Mouse (Mus musculus): Measurements from ENCODE around the gene Ppig. TPM values are rescaled to one million over a fixed set of nuclear protein-coding genes. Genes with fewer than 3 reads are reported as not detected.
"Not testable (repeated sequence)": the region's sequence is repeated elsewhere in the genome, so short reads cannot be mapped to it uniquely, and the experiment has no call there.

Gene Ppig
- total RNA-seq (2021) = 10 to 100 TPM; 44.2 to 63.2 TPM
- long read RNA-seq, experiment 1, full-length matches to known transcripts = 18 of 36 reads
- long read RNA-seq, experiment 1, partial matches to known transcripts = 3 of 36 reads
- long read RNA-seq, experiment 1, other reads (novel, unspliced or antisense) = 15 of 36 reads
- long read RNA-seq, experiment 2, full-length matches to known transcripts = 16 of 32 reads
- long read RNA-seq, experiment 2, partial matches to known transcripts = 2 of 32 reads
- long read RNA-seq, experiment 2, other reads (novel, unspliced or antisense) = 14 of 32 reads

DNA sequence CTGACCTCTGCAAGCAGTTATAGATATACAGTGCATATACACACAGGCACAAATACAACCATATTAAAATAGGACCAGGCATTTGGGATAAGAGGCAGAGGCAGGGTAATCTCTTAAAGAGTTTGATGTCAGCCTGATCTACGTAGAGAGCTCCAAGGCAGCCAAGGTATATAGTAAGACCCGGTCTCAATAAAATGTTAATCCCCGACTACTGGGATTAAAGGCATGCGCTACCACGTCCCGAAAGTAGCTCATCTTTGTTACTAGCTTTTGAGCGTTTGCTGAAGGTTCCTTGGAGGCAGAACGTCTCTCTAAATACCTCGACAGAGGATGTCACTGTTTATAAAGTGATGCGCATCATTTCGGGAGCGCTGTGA is at the start of gene Ppig:
Ppig (plus strand) TSS at position 273 of the 377 bp plus-strand sequence.
- DNase-seq (ENCODE audit: low spot score in 2 of 2) = no peak

DNA sequence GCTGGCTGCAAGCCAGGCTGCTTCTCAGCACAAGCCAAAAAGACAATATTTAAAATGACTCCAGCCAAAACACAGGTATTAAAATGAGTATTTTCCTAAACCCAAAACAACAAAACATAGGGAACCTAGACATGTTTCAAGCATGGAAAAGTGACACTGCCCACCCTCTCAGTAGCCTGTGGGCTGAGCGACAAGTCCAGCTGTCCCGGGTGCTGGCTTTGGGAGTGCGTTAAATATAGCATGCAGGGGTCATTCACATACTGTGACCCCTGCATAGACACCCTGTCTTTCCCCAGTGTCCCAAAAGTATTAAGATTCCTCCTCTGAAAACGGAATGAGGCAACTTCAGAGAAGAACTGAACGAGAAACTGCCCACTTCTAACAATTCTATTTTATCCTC is 48.6 kb upstream of the Ppig start:
- peak in 1 of 2 experiments; percentile 17 for DNase-seq (ENCODE audit: low spot score in 2 of 2)

DNA sequence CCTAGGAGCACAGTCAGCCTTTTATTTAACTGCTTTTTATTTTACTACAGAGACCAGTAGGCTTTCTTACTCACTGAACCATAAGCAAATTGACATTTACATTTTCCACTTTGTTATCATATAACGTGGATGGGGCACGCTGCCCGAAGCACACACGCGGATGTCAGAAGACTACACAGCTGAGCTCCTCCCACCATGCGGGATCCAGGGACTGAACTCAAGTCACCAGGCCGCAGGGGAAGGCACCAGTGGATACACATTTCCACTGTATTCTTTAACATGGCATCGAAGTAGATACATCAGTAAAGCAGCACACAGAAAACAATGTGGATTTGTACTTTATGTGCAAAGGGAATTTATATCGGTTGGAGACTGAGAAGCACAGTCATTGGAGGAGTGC is 47.1 kb upstream of the Ppig start:
- DNase-seq (ENCODE audit: low spot score in 2 of 2) = no peak

DNA sequence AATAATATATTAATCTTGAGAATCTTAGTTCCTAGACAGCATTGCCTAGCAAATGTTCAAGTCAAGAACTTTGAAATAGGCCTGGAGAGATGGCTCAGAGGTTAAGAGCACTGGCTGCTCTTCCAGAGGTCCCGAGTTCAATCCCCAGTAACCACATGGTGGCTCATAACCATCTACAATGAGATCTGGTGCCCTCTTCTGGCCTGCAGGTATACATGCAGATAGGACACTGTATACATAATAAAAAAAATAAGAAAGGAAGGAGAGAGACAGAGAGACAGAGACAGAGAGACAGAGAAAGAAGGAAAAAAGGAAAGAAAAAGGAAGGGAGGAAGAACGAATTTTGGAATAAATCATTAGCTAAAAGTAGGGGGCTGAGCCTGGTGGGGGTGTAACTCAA is 45.6 kb upstream of the Ppig start:
- no peak for DNase-seq (ENCODE audit: low spot score in 2 of 2)

DNA sequence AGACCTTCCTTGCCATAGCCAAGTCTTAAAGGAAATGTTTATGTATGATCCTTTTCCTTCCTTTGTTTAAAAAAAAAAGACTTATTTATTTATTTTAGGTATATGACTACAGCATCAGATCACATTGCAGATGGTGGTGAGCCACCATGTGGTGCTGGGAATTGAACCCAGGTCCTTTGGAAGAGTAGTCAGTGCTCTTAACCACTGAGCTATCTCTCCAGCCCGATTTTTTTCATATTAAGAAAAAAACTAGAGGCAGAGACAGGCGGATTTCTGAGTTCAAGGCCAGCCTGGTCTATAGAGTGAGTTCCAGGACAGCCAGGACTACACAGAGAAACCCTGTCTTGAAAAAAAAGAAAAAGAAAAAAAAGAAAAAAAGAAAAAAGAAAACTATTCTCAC is 45.1 kb upstream of the Ppig start:
- not testable (repeated sequence) for DNase-seq (ENCODE audit: low spot score in 2 of 2)

DNA sequence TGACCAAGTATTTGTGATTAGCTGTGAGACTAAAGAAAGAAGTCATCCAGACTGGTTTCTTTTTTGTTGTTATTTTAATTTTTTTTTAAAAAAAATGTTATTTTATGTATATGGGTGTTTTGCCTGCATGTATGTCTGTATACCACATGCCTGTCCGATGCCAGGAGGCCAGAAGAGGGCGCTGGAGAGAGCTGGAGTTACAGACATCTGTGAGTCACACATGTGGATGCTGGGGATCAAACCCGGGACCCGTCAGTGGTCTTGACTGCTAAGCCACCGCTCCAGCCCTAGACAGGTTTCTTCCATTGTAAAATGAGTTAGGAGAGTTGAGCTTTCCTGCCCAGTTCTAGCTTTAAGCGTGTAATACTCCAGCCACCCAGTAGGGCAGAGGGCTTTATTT is 42.4 kb upstream of the Ppig start:
- DNase-seq (ENCODE audit: low spot score in 2 of 2) = no peak

DNA sequence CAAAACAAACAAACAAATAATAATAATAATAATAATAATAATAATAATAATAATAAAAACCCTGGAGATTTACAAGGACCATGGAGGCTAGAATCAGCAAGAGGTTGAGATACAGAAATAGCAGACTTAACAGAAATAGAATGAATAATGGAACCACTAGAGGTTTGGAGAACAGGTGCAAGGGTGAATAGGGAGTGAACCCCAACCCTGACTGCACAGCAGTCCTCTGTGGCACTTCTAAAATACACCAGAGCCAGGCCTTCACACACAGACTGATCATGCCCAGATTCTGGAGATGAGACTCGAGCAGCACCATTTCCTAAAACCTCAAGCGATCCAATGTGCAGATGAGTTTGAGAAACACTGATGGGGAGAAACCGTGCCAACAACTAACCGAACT is 40.4 kb upstream of the Ppig start:
- DNase-seq (ENCODE audit: low spot score in 2 of 2) = no peak

DNA sequence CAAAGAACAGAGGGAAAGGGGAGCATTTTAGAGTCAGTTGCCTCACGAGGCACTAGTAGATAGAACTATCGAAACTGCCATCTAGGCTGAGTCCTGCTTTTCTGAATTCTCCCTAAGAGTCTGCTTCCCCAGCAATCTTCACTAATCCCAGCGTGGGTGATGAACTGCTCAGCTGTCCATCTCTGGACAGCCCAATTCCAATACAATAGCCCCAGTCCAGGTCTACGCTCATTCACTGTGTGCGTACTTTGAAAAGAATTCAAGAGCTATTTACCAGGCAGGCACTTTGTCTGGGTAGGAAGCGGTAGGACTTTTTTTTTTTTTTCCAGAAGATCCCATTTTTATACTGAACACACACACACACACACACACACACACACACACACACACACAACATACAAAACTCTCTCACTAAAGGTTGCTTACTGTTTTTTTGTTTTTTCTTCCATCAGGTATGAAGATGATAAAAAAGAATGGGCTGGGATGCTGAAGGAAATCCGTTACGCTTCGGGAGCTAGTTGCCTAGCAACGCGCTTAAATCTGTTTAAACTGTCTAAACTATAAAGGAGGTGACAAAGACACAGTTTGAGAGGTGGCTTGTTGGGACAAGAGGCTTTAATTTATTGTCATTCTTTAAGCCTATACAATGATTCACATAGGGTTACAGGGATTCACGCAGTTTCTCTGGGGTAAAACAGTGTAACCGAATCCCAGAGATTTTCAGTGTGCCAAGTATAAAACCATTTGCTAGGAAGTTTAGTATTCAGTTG is 39.1 kb upstream of the Ppig start:
- DNase-seq (ENCODE audit: low spot score in 2 of 2) = no peak

DNA sequence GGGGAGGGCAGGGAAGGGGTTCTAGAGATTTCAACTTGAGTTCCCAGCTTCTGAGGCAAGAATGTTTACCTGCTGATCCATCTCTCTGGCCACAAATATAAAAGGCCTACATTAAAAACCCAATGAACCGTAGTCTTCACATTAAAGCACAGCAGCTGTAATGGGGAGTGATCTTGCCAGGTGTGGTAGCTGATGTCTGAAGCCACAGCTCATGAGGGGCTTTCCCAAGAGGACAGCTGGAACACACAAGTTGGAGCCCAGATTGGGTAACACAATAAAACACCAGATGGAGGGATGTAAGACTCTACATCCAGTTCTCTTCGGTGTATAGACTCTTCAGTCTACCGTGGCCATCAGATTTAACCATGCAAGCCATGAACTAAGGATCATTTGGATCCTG is 37.9 kb upstream of the Ppig start:
- no peak for DNase-seq (ENCODE audit: low spot score in 2 of 2)

DNA sequence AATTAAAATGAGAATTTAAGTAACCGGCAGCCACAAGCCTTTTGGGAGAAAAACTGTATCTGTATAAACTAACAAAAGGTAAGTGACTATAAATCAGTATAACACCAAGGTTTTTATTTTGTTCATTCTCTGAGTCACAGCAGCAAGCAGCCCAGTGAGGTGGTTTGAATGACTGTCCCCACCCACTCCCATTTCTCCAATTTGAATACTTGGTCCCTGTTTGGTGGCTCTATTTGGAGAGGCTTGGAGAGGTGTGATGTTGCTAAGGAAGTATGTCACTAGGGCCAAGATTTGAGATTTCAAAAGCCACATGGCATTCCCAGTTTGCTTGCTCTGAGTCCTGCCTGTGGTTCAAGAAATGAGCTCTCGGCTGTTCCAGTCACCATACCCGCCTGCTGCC is 32.1 kb upstream of the Ppig start:
- no peak for DNase-seq (ENCODE audit: low spot score in 2 of 2)

DNA sequence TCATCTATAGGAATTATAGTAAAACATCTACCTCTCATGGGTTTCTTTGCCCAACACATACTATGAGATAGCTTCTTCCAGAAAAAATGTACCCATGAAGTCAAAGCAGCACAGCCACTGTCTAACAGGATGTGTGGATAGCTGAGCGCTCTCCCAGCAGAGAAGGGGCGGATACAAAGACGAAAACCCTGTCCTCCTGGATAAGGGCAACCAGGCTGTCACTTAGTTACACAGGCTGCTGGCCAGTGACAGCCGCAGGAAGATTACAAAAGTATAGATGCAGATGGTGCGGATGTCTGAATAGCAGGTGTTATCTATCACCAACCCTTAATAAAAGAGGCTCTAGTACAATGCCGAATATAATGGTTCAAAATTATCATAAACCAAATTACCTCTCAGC is 31.5 kb upstream of the Ppig start:
- no peak for DNase-seq (ENCODE audit: low spot score in 2 of 2)

DNA sequence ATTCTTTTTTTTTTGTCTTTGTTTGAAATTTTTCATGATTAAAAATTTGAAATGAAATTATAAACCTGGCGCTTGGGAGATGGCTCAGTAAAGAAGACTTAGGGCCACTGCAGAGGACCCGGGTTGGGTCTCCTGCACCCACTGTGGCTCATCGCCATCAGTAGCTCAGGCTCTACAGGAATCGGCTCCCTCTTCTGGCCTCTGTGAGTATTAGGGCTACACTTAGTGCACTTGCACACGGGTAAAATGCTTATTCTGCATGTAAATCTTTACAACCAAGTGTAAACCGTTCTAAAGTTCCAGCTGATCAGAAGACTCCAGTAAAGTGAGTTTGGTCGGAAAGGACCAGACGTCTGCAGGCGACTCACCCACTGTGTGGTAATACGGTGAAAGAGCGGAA is 28.8 kb upstream of the Ppig start:
- DNase-seq (ENCODE audit: low spot score in 2 of 2) = no peak

DNA sequence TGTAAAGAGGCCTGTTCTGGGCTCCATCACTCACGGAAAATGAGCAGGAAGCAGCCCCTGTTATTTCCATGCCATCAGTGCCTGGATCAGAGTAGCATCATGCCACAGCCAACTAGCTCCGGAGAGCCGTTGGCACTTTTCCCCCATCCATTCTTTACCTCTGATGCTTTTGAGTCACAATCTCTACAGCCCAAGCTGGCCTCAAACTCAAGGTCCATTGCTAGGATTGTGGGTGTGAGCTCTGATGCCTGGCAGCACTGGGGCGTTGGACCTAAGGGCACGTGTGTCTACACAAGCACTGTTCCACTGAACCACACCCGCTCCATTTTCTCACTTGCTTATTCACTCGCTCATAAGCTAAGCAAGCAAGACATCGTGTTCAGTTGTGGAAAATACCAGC is 21.9 kb upstream of the Ppig start:
- no peak for DNase-seq (ENCODE audit: low spot score in 2 of 2)

DNA sequence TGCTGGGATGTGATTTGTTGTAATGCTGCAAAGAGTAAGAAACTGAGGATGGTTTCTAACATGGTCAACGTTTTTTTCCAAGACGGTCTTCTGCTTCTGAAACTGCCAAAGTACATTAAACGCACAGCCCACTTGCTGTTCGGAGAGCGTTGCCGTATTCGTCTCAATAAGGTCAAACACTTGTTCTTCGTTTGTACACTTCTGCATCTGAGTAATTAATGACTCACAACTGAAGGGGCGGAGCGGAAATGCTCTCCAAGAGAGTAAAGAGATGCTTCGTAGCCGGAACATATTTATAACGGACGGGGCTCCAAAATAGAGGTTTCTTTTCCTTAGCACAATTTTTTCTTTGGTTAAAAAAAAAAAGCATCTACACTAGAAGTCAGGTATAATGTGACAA is 10.2 kb upstream of the Ppig start:
- no peak for DNase-seq (ENCODE audit: low spot score in 2 of 2)

DNA sequence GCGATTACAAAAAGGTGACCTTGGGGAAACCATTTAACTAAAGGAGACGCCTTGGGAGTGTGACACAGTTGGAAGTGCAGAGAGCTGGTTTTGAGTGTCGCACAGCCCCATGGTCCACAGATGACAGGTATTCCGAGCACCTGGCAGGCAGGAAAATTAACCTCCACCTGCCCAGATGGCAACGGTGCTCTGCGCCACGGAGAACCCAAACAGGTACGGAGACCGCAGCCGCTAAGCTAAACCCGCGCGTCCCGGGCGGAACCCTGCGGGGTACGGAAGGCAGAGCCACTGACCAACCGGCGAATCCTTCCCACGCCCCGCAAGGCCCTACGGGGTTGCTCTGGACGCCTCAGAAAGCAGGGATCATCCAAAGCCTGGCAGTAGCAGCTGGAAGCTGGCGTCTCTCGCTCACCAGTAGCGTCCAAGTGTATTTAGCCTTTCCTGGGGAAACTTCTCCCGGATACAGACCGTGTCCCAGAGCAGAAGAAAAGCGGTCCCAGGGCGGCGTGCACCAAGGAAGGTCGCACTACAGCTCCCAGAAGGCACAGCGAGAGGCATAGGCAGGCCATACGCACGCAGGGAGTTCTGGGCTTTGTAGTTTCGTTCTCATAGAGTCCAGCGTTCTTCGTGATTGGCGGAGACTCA is 9.2 kb upstream of the Ppig start, which contains the start of gene Fastkd1:
Fastkd1 (minus strand) TSS at position 536 of the 645 bp plus-strand sequence.
- peak; percentile 51 to 78 for DNase-seq (ENCODE audit: low spot score in 2 of 2)

DNA sequence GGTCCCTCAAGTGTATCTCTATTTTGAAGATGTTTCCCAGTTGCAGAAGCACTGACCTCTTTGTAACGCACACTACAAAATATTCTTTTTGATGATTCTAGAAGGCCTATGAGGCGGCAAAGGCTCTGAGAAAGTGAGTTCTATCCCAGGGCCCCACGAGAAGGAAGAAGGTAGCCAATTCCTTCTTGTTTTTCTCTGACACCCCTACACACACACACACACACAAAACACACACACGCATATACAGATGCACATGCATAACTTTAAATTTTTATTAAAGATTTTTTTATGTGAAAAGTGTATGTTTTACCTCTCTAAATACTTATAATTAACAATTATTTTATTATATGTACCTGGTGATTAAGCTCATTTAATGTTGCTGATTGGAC is 8.7 kb upstream of the Ppig start:
- DNase-seq (ENCODE audit: low spot score in 2 of 2) = no peak

DNA sequence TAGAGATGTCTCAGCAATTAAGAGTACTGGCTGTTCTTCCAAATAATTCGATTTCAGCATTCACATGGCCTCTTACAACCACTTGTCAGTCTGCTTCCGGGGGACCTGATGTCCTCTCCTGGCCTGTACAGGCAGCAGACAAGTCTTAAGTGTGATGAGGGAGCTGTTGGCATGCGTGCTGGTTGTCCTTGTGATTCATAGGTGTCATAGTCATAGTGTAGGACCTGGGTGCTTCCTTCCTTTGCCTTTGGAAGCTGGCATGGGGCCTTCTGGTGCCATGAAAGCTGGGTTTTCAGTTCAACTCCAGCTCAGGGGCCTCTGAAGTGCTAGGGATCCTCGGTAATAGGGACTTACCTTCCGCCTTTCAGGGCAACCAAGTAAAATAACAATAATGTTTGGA is 8.2 kb upstream of the Ppig start:
- DNase-seq (ENCODE audit: low spot score in 2 of 2) = no peak

DNA sequence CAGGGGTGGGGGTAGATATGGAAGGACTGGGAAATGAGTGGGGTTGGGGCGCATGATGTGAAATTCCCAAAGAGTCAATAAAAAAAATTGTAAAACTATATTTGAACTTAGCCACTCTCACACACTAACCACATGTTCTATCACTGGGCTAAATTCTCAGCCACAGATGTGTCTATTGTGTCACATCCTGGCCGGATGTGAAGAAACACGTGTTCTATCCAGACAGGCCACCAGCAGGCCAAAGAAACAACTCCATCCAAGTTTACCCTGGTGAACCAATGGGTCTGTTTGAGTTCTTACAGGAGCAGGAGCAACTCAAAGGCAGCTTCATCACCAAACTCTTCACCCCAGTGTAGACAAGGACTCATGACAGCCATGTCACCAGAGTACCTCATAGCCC is 5.9 kb upstream of the Ppig start:
- no peak for DNase-seq (ENCODE audit: low spot score in 2 of 2)

DNA sequence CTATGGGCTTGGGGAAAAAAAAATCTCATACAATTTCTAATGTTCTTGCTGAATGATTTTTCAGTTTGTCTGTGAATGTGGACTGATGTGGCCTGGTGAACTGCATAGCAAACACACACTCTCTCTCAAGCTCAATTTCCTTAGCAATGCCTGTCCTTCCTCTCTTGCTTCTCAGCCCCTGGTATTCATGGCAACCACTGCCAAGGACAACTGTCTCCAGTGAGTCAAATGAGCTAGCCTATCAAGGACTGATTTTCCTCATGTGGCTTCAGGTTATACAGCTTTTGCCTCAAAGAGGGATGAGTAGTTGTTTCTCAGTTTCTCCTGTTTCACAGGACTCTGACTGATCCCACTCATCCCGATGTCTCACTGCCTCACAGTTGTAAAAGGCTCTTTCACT is 3.2 kb upstream of the Ppig start:
- DNase-seq (ENCODE audit: low spot score in 2 of 2) = no peak

DNA sequence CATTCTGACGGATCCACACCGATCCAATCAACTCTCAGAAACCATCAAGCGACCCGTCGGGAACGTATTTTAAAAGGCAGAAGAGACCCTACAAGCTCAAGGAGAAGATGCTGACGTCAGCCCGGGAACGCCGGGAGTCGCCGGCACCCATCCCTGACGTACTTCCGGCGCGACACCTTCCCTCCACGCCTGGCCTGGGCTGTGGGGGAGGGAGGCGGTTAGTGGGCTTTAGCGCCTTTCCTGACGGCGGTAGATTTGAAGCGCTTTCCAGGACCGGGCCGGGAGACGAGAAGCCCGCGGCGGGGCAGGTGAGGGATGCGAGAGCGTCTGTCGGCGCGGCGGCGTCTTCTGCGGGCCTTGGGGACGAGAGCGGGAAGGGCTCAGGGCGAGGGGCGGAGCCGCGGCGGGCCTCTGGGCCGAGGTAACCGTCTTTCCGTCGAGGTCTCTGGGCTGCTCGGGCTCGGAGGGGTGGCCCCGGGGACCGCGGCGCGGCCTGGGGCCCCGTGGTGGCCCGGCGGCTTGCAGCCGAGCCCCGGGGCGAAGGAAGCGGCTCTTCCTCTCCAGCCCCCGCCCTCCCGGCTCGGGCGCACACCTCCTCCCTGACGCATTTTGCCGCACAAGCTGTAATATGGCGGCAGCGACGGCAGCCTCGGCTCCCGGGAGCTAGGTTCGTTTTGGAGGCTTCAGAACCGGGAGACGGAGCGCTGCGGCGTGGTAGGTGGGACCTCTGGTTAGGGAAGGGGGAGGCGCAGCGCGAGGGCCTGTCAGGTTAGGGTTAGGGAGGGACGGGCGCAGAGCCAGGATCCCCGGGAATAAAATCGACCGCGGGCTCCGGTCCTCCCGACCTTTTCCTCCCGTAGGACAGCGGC is 539 bp downstream of the Ppig start:
- peak; percentile 78 to 91 for DNase-seq (ENCODE audit: low spot score in 2 of 2)

DNA sequence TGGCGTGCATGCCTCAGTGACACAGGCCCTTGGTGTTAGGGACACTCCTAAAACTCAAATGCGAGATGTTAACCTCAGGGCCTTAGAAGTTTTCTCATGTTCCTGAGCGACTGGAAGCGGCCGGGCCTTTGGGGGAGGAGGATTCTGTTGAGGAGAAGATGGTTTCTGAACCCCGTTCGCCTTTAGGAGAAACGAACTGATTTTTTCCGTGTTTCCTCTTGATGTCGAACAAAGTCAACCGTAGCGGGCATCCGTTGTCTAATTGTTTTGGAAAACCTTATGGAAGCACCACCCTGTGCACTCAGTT is 1.1 kb downstream of the Ppig start:
- DNase-seq (ENCODE audit: low spot score in 2 of 2) = no peak

DNA sequence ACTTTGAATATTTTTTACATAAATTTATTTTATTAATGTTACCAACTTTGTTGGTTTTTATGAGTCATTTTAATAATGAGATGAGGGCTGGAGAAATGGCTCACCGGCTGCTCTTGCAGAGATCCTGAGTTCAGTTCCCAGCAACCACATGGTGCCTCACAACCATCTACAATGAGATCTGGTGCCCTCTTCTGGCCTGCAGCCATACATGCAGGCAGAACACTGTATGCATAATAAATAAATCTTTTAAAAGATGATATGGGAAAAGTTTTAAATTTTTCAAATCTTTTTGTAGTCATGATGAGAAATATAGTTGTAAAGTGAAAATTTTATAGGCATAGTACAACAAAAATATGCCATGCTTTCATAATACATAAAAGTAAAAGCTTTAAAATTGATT is 22.7 kb downstream of the Ppig start:
- DNase-seq (ENCODE audit: low spot score in 2 of 2) = no peak
